8 mouse cellular contexts compared by ENCODE assay signal in genomic region chr11:77630257-77630670, GRCm38 (mm10). TPM values are rescaled to one million over a fixed set of nuclear protein-coding genes. Genes with fewer than 3 reads are reported as not detected.
DNase-seq lines count a peak whose midpoint lies in the region; ATAC-seq and TF ChIP-seq lines count a peak whose summit lies in the region.

No protein-coding gene starts in this region.

- H3K27me3 ChIP-seq in heart, embryonic 12.5 days (replicated peaks) = no peaks in the 10 kb centered on the region
- no peaks in the 10 kb centered on the region for H3K27me3 ChIP-seq in kidney, postnatal 0 days (ENCODE audit: insufficient read depth, low read length)
- no peaks in the 10 kb centered on the region; the same call in 1 of the 2 replicates for H3K27me3 ChIP-seq in liver, embryonic 12.5 days (replicated peaks)
- no peaks in the 10 kb centered on the region for H3K27me3 ChIP-seq in stomach, embryonic 15.5 days (replicated peaks)

- H3K36me3 ChIP-seq in heart, embryonic 12.5 days = no peaks in the 10 kb centered on the region
- H3K36me3 ChIP-seq in kidney, postnatal 0 days (ENCODE audit: insufficient read depth, low read length) = no peaks in the 10 kb centered on the region
- H3K36me3 ChIP-seq in liver, embryonic 12.5 days = no peaks in the 10 kb centered on the region
- H3K36me3 ChIP-seq in stomach, embryonic 15.5 days = no peaks in the 10 kb centered on the region

- H3K9ac ChIP-seq in heart, embryonic 12.5 days = 0 out of 2 replicates have a peak overlapping the region, but pooled peaks have one; percentile 21
- no peak overlapping the region for H3K9ac ChIP-seq in kidney, postnatal 0 days (ENCODE audit: low read depth, low read length)
- H3K9ac ChIP-seq in liver, embryonic 12.5 days = peak overlapping the region; percentile 63; the same call in 1 of the 2 replicates
- H3K9ac ChIP-seq in stomach, embryonic 15.5 days = no peak overlapping the region

- peak; percentile 84 for TF ChIP-seq CTCF in brain, embryonic 14.5 days (IDR thresholded peaks at IDR 0.05; ENCODE audit: borderline replicate concordance, extremely low read depth, insufficient read depth, insufficient read length)
- TF ChIP-seq CTCF in kidney, postnatal 0 days (IDR thresholded peaks at IDR 0.05; ENCODE audit: low read depth) = peak; percentile 94

- no peak for TF ChIP-seq POLR2A in brain, embryonic 14.5 days (IDR thresholded peaks at IDR 0.05; ENCODE audit: borderline replicate concordance, extremely low read depth, insufficient read depth, insufficient read length, poor library complexity, severe bottlenecking)

- DNase-seq in CD4-positive, CD25-positive, alpha-beta regulatory T cell, adult 2 months (ENCODE audit: low read depth, low spot score) = peak; percentile 92
- peak; percentile 88 for DNase-seq in brain, embryonic 14.5 days (ENCODE audit: low read depth)
- peak; percentile 89 for DNase-seq in kidney, postnatal 0 days (ENCODE audit: low spot score)
- DNase-seq in natural killer cell, adult 2 months (ENCODE audit: low spot score in 2 of 2) = peak; percentile 86 to 87

- no peak overlapping the region for H3K27ac ChIP-seq in heart, embryonic 12.5 days (ENCODE audit: poor library complexity, severe bottlenecking)
- no peak overlapping the region for H3K27ac ChIP-seq in kidney, postnatal 0 days
- H3K27ac ChIP-seq in liver, embryonic 12.5 days = no peak overlapping the region
- no peak overlapping the region for H3K27ac ChIP-seq in stomach, embryonic 15.5 days

- peaks cover 7% of the 10 kb centered on the region for H3K4me1 ChIP-seq in heart, embryonic 12.5 days (replicated peaks)
- H3K4me1 ChIP-seq in kidney, postnatal 0 days (replicated peaks; ENCODE audit: insufficient read depth, low read length) = no peaks in the 10 kb centered on the region
- peaks cover 49% of the 10 kb centered on the region for H3K4me1 ChIP-seq in liver, embryonic 12.5 days
- peaks cover 4% of the 10 kb centered on the region; the same call in 1 of the 2 replicates for H3K4me1 ChIP-seq in stomach, embryonic 15.5 days

- H3K9me3 ChIP-seq in heart, embryonic 12.5 days (replicated peaks) = no peaks in the 10 kb centered on the region
- H3K9me3 ChIP-seq in kidney, postnatal 0 days (replicated peaks; ENCODE audit: low read length) = no peaks in the 10 kb centered on the region
- H3K9me3 ChIP-seq in liver, embryonic 12.5 days (replicated peaks) = no peaks in the 10 kb centered on the region
- no peaks in the 10 kb centered on the region for H3K9me3 ChIP-seq in stomach, embryonic 15.5 days

- H3K4me3 ChIP-seq in heart, embryonic 12.5 days = peak overlapping the region; percentile 37
- H3K4me3 ChIP-seq in kidney, postnatal 0 days (replicated peaks; ENCODE audit: low read depth, low read length) = peak overlapping the region; percentile 25
- H3K4me3 ChIP-seq in liver, embryonic 12.5 days = peak overlapping the region; percentile 45
- peak overlapping the region; percentile 31 for H3K4me3 ChIP-seq in stomach, embryonic 15.5 days (replicated peaks)

- peak overlapping the region; percentile 73 for H3K4me2 ChIP-seq in heart, embryonic 12.5 days
- H3K4me2 ChIP-seq in kidney, postnatal 0 days (ENCODE audit: low read length) = peak overlapping the region; percentile 64
- H3K4me2 ChIP-seq in liver, embryonic 12.5 days = peak overlapping the region; percentile 77
- peak overlapping the region; percentile 61 for H3K4me2 ChIP-seq in stomach, embryonic 15.5 days

- ATAC-seq in erythroblast, adult 5-6 weeks (replicated peaks; ENCODE audit: low FRiP score, poor library complexity, severe bottlenecking) = peak; percentile 84
- ATAC-seq in heart, embryonic 12.5 days (ENCODE audit: insufficient number of reproducible peaks, low FRiP score) = peak; percentile 54
- ATAC-seq in kidney, postnatal 0 days (replicated peaks; ENCODE audit: low FRiP score, low read depth) = peak; percentile 46; the same call in 1 of the 2 replicates
- ATAC-seq in liver, embryonic 12.5 days = 0 out of 2 replicates have a peak, but pooled peaks have one; percentile 58
- ATAC-seq in stomach, embryonic 15.5 days (ENCODE audit: insufficient read depth, low FRiP score, low read depth) = peak; percentile 42; the same call in 1 of the 2 replicates

- WGBS in heart, embryonic 12.5 days = 9% methylated on average over 8 of the region's 8 CpGs
- 10% methylated on average over 8 of the region's 8 CpGs for WGBS in kidney, postnatal 0 days
- 9% methylated on average over 8 of the region's 8 CpGs for WGBS in liver, embryonic 12.5 days (ENCODE audit: insufficient replicate concordance)
- 13% methylated on average over 8 of the region's 8 CpGs for WGBS in stomach, embryonic 15.5 days

RNA-seq across cellular contexts. Expression of gene Taok1, which starts 22.6 kb away (rescaled TPM):
- 22.0 and 26.6 TPM in 2 replicates for polyA plus RNA-seq in brain, embryonic 14.5 days (2012; rRNA removed)
- total RNA-seq in erythroblast, adult 5-6 weeks (2015; ENCODE audit: low replicate concordance) = 9.8 and 20.9 TPM in 2 replicates
- total RNA-seq in erythroblast, adult 5-6 weeks (2017; ENCODE audit: low replicate concordance) = 24.4 and 25.3 TPM in 2 replicates
- polyA plus RNA-seq in heart, embryonic 12.5 days (2016; fragmentation: Nextera tagmentation; extraction: Ambion mirVana) = 15.6 and 18.0 TPM in 2 replicates
- 17.5 and 17.7 TPM in 2 replicates for polyA plus RNA-seq in kidney, postnatal 0 days (2015; fragmentation: Nextera tagmentation; extraction: Ambion mirVana)
- polyA plus RNA-seq in liver, embryonic 12.5 days (2016; fragmentation: Nextera tagmentation; extraction: Ambion mirVana) = 6.1 and 6.7 TPM in 2 replicates
- 12.4 and 13.4 TPM in 2 replicates for polyA plus RNA-seq in stomach, embryonic 15.5 days (2015; fragmentation: Nextera tagmentation; extraction: Ambion mirVana)

RNA-seq across cellular contexts. Expression of gene Nufip2, which starts 55.7 kb away (rescaled TPM):
- polyA plus RNA-seq in brain, embryonic 14.5 days (2012; rRNA removed) = 13.1 and 19.2 TPM in 2 replicates
- 17.8 and 29.8 TPM in 2 replicates for total RNA-seq in erythroblast, adult 5-6 weeks (2015; ENCODE audit: low replicate concordance)
- total RNA-seq in erythroblast, adult 5-6 weeks (2017; ENCODE audit: low replicate concordance) = 21.2 and 25.6 TPM in 2 replicates
- polyA plus RNA-seq in heart, embryonic 12.5 days (2016; fragmentation: Nextera tagmentation; extraction: Ambion mirVana) = 4.4 and 4.9 TPM in 2 replicates
- polyA plus RNA-seq in kidney, postnatal 0 days (2015; fragmentation: Nextera tagmentation; extraction: Ambion mirVana) = 3.9 and 4.4 TPM in 2 replicates
- 2.7 and 3.2 TPM in 2 replicates for polyA plus RNA-seq in liver, embryonic 12.5 days (2016; fragmentation: Nextera tagmentation; extraction: Ambion mirVana)
- 4.9 and 5.0 TPM in 2 replicates for polyA plus RNA-seq in stomach, embryonic 15.5 days (2015; fragmentation: Nextera tagmentation; extraction: Ambion mirVana)

Comparison
In these comparisons a context has a peak if more than half of its experiments do, and no peak if none do; other contexts are left out.
1. H3K9ac ChIP-seq: peak in heart, embryonic 12.5 days (single experiment) and liver, embryonic 12.5 days (single experiment); none in kidney, postnatal 0 days (single experiment) and stomach, embryonic 15.5 days (single experiment).
2. Peak in every context shown above with its lines, with median percentiles within 50 percentile points of each other: DNase-seq, ATAC-seq, H3K4me2 ChIP-seq and H3K4me3 ChIP-seq.